Mouse (Mus musculus): ENCODE results near the gene Ogn.

- no peak for TF ChIP-seq CTCF (IDR thresholded peaks at IDR 0.05; ENCODE audit: low read depth)
- peak; percentile 75; the same call in 1 of the 2 replicates for TF ChIP-seq EP300 (IDR thresholded peaks at IDR 0.05; ENCODE audit: low read depth)
Observed at GRCm38 (mm10) chr13:49618365-49618764, 10.5 kb downstream of the Ogn start.

Data from liver, postnatal 0 days (tissue).